Mouse (Mus musculus): ENCODE data around the gene Macrod2. TPM values are rescaled to one million over a fixed set of nuclear protein-coding genes. Genes with fewer than 3 reads are reported as not detected.

The Macrod2 gene
- polyA plus RNA-seq, 1 experiment from 2014 or later: 40.0 TPM

DNA sequence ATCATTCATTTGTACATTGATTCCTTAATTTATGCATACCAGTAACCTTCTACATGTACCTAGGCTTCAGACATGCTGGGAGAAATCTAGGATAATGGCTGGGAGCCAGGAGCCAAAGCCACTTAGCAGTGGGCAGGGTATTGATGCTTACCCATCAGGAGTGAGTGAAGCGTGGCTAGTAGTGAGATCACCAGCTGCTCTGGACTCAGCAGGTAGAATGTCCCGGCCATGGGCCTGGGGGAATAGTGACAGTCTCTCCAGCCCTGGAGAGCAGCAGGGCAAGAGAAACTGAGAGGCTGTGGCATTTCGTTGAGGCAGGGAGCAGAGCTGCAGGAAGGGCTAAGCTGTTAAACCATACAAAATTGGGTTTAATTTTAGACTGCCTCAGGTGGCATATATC is 435.0 kb downstream of the Macrod2 start:
- Histone ChIP-seq H3K36me3 (no peaks in the 10 kb centered on the region), H3K4me3 (replicated peaks) (no peak overlapping the region), H3K27ac (no peak overlapping the region), H3K9ac (no peak overlapping the region), H3K4me1 (replicated peaks) (no peaks in the 10 kb centered on the region), H3K9me3 (no peaks in the 10 kb centered on the region), H3K27me3 (replicated peaks) (no peaks in the 10 kb centered on the region), H3K4me2 (replicated peaks) (no peak overlapping the region)
- ATAC-seq: no peak
- 74% methylated on average over 3 of the region's 3 CpGs for WGBS

DNA sequence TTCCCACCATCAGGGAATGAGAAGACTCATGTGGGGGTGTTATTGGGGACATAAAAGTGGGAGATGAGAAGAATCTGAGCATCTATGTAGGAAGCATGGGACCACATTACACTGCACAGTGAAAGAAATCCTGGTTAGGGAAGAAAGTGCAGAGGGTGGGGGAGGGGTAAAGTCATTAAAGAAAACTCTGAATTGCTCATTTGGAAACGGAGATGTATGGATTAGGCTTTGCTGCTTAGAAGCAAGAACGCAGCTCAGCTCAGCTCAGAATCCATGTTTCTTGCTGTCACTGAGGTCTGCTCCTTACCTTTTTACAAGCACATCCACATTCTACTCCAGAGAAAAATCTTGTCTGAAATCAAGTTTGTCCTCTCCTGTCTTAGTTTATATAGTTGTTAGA is 444.3 kb downstream of the Macrod2 start:
- no peak for ATAC-seq

GRCm38 (mm10) chr2:140839880-140840279 is 444.8 kb downstream of the Macrod2 start:
- Histone ChIP-seq H3K4me1 (replicated peaks) (no peaks in the 10 kb centered on the region), H3K27me3 (replicated peaks) (no peaks in the 10 kb centered on the region), H3K4me3 (replicated peaks) (no peak overlapping the region), H3K9me3 (no peaks in the 10 kb centered on the region), H3K27ac (no peak overlapping the region), H3K9ac (no peak overlapping the region), H3K36me3 (no peaks in the 10 kb centered on the region), H3K4me2 (replicated peaks) (no peak overlapping the region)
- ATAC-seq: no peak
- WGBS: 65% methylated on average over 3 of the region's 3 CpGs

More for the DNA sequence above, 444.3 kb downstream of the Macrod2 start:
- Histone ChIP-seq H3K4me1 (replicated peaks) (no peaks in the 10 kb centered on the region), H3K9ac (no peak overlapping the region), H3K36me3 (no peaks in the 10 kb centered on the region), H3K4me2 (replicated peaks) (no peak overlapping the region), H3K9me3 (no peaks in the 10 kb centered on the region), H3K4me3 (replicated peaks) (no peak overlapping the region), H3K27ac (no peak overlapping the region), H3K27me3 (replicated peaks) (no peaks in the 10 kb centered on the region)
- WGBS: 32% methylated on average over 2 of the region's 2 CpGs

DNA sequence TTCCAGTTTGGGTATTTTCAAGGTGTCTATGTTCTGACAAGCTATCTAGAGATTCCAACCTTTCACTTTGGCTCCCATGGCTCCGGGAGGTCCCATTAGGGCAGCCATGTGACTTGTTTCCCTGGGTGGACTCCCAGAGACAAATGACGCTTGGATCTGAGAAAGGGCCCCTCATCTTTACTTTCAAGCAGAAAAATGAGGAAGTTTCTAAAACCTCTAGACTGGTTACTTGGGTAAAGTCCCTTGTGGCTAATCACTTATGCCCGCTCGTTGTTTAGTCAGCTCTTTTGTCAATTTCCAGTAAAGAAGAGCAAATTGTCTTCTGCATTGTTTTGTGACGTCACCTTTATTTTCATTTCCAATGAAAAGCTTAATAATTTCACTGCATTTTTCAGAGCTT is 448.9 kb downstream of the Macrod2 start:
- no peak for ATAC-seq

DNA sequence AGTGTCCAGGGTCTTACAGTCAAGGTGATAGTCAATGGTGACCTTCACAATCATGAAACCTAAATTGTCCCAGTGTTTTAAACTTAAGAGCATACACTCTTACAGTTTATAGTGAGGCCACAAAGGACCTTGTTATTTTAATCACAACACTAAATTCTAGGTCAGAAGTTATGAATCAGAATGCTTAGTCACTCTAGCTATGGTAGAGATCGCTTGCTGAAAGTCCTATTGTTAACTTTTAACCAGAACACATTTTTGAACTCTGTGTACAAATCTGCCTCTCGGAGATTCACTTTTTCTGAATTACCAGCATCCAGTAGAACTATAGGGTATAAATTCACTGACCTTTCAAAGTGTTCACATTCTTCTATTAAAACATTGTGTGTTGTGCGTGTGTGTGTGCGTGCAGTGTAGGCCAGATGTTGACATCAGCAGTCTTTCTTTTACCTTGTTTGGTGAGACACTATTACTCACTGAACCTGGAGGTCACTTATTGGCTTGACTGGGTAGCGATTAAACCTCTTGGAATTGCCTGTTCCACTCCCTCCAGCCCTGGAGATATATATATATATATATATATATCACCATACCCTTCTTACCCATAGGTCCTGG is 452.8 kb downstream of the Macrod2 start:
- H3K4me3 ChIP-seq (replicated peaks): no peak overlapping the region
- no peaks in the 10 kb centered on the region for H3K27me3 ChIP-seq (replicated peaks)
- no peaks in the 10 kb centered on the region for H3K36me3 ChIP-seq
- H3K9me3 ChIP-seq: no peaks in the 10 kb centered on the region
- H3K4me1 ChIP-seq (replicated peaks): no peaks in the 10 kb centered on the region
- no peak overlapping the region for H3K4me2 ChIP-seq (replicated peaks)
- no peak for ATAC-seq
- WGBS: 86% methylated on average over 5 of the region's 5 CpGs
- no peak overlapping the region for H3K9ac ChIP-seq
- H3K27ac ChIP-seq: no peak overlapping the region

More for the DNA sequence above, 448.9 kb downstream of the Macrod2 start:
- H3K36me3 ChIP-seq: no peaks in the 10 kb centered on the region
- no peak overlapping the region for H3K4me3 ChIP-seq (replicated peaks)
- no peak overlapping the region for H3K9ac ChIP-seq
- no peaks in the 10 kb centered on the region for H3K4me1 ChIP-seq (replicated peaks)
- no peak overlapping the region for H3K4me2 ChIP-seq (replicated peaks)
- H3K27ac ChIP-seq: no peak overlapping the region
- H3K27me3 ChIP-seq (replicated peaks): no peaks in the 10 kb centered on the region
- H3K9me3 ChIP-seq: no peaks in the 10 kb centered on the region
- WGBS: 79% methylated on average over 5 of the region's 5 CpGs

DNA sequence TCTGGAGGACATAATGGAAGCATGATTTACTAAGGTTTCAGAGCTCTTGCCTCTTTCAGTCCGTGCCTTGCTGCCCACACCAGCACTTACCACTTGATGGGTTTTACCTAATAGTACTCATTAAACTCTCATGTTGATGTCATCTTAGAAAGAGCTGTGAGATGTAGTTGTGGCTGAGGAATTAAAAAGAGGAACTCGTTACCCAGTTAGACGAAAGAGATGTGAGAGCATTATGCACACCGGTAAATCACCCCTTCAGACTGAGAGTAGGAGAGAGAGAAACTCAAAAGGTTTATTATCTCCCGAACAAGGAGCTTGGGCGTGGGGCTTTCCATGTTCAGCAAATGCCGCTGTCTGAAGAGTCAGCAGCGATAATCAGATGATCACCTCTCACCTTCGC is 458.4 kb downstream of the Macrod2 start:
- Histone ChIP-seq H3K4me1 (replicated peaks) (no peaks in the 10 kb centered on the region), H3K9me3 (no peaks in the 10 kb centered on the region), H3K27ac (no peak overlapping the region), H3K9ac (no peak overlapping the region), H3K4me3 (replicated peaks) (no peak overlapping the region), H3K27me3 (replicated peaks) (no peaks in the 10 kb centered on the region), H3K4me2 (replicated peaks) (no peak overlapping the region), H3K36me3 (no peaks in the 10 kb centered on the region)
- no peak for ATAC-seq
- 81% methylated on average over 9 of the region's 9 CpGs for WGBS

GRCm38 (mm10) chr2:140861356-140861755 is 466.2 kb downstream of the Macrod2 start:
- Histone ChIP-seq H3K36me3 (no peaks in the 10 kb centered on the region), H3K27ac (0 out of 2 replicates have a peak overlapping the region, but pooled peaks have one; percentile 51), H3K9ac (no peak overlapping the region), H3K4me3 (replicated peaks) (no peak overlapping the region), H3K4me2 (replicated peaks) (no peak overlapping the region), H3K4me1 (replicated peaks) (no peaks in the 10 kb centered on the region), H3K9me3 (no peaks in the 10 kb centered on the region), H3K27me3 (replicated peaks) (no peaks in the 10 kb centered on the region)
- ATAC-seq: peak; percentile 98
- WGBS: 33% methylated on average over 1 of the region's 1 CpGs

DNA sequence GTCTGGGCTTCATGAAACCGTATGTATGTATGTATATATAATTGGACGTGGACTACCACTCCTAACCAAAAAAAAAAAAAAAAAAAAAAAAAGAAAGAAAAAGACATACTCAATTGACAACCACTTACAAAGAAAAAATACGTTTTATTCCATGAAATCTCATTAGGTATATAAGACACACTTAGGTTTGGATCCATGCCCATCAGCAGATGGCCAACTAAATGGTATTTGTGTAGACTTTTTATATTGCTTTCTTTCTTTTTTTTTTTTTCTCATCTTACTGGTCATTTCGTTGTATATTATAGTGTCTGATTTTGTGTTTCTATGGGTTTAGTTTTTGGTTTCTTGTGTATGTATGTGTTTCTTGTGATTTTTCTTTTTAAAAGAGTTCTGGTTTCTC is 467.6 kb downstream of the Macrod2 start:
- no peaks in the 10 kb centered on the region for H3K4me1 ChIP-seq (replicated peaks)
- no peak overlapping the region for H3K27ac ChIP-seq
- H3K4me3 ChIP-seq (replicated peaks): no peak overlapping the region
- 80% methylated on average over 4 of the region's 4 CpGs for WGBS
- no peak overlapping the region for H3K9ac ChIP-seq
- no peaks in the 10 kb centered on the region for H3K36me3 ChIP-seq
- ATAC-seq: no peak
- H3K27me3 ChIP-seq (replicated peaks): no peaks in the 10 kb centered on the region
- H3K9me3 ChIP-seq: no peaks in the 10 kb centered on the region
- no peak overlapping the region for H3K4me2 ChIP-seq (replicated peaks)

DNA sequence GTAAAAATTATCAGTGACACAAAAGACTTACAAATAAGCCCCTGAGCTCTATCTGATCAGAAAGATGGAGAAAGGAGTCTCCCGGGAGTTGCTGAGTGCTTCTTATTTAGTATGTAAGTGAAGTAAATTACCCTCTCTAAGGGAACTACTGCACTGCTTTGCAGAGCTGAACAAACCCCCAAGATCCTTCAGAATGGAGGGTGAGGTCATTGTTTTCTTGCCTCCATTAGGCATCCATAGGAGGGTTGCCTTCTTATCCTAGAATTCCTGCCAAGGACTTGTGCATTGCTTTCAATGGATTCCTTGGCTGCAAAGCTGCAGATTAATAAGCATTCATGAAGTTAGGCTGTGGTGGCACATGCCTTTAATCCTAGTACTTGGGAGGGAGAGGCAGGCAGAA is 470.5 kb downstream of the Macrod2 start:
- Histone ChIP-seq H3K27ac (no peak overlapping the region), H3K4me1 (replicated peaks) (no peaks in the 10 kb centered on the region), H3K4me3 (replicated peaks) (no peak overlapping the region), H3K4me2 (replicated peaks) (no peak overlapping the region), H3K27me3 (replicated peaks) (no peaks in the 10 kb centered on the region), H3K9me3 (no peaks in the 10 kb centered on the region), H3K36me3 (no peaks in the 10 kb centered on the region), H3K9ac (no peak overlapping the region)
- ATAC-seq: no peak
- 90% methylated on average over 1 of the region's 1 CpGs for WGBS

DNA sequence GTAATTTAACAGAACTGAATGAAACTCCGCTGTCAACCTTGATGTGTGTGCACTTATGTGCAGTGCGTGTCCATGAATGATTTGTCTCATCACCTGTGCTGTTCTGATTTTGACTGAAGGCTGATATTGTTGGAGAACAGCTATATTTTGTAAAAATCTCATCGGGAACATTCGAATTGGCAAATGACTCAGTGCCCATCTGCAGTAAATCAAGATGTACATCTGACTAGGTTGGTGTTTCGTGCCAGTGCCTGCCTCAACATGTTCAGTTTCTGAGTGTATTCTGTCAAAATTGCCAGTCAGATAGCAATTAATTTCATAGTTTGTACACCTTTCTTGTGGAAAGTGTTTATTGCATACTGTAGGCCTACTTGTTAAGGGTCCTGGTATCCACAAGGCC is 472.0 kb downstream of the Macrod2 start:
- no peak overlapping the region for H3K27ac ChIP-seq
- no peaks in the 10 kb centered on the region for H3K27me3 ChIP-seq (replicated peaks)
- H3K4me2 ChIP-seq (replicated peaks): no peak overlapping the region
- ATAC-seq: no peak
- no peak overlapping the region for H3K4me3 ChIP-seq (replicated peaks)
- no peaks in the 10 kb centered on the region for H3K4me1 ChIP-seq (replicated peaks)
- 93% methylated on average over 5 of the region's 5 CpGs for WGBS
- H3K9ac ChIP-seq: no peak overlapping the region
- no peaks in the 10 kb centered on the region for H3K36me3 ChIP-seq
- no peaks in the 10 kb centered on the region for H3K9me3 ChIP-seq

DNA sequence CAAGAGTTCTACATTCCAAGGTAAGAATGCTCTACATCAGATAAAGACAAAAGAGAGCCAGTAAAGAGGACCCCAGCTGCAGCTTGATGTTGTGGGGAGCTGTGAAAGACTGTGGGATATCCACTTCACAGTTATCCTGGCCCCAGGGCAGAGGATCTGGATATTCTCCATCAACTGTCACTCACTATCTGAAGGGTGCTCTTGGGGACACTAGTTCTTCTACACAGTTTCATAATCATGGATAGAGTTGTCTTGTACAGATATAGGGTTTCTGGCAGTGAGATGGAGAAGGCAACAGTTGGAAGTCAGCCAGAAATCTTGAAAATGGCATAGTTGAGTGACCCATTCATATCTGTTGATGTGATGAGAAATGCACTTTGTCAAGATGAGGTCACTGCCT is 490.1 kb downstream of the Macrod2 start:
- Histone ChIP-seq H3K36me3 (no peaks in the 10 kb centered on the region), H3K4me1 (replicated peaks) (no peaks in the 10 kb centered on the region), H3K9me3 (no peaks in the 10 kb centered on the region), H3K9ac (no peak overlapping the region), H3K27me3 (replicated peaks) (no peaks in the 10 kb centered on the region), H3K27ac (no peak overlapping the region), H3K4me3 (replicated peaks) (no peak overlapping the region), H3K4me2 (replicated peaks) (no peak overlapping the region)
- no peak for ATAC-seq

DNA sequence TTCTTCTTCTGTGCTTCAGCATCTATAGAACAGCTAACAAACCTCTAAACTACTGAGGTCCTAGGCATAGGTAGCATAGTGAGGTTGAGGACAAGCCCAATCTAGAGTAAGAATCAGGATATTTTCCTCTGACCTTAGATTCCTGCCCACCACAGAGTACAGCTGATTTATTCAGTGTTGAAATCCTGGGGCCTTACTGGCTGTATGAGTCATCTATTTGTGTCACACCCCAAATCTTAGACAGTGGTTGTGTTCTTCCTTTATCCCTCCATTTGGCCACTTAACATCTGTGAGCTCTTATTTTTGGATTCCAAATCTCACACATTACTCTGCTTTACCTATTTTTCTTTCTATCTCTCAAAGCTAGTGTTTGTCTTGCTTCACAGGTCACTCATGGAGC is 495.6 kb downstream of the Macrod2 start:
- no peaks in the 10 kb centered on the region for H3K9me3 ChIP-seq
- no peak overlapping the region for H3K9ac ChIP-seq

DNA sequence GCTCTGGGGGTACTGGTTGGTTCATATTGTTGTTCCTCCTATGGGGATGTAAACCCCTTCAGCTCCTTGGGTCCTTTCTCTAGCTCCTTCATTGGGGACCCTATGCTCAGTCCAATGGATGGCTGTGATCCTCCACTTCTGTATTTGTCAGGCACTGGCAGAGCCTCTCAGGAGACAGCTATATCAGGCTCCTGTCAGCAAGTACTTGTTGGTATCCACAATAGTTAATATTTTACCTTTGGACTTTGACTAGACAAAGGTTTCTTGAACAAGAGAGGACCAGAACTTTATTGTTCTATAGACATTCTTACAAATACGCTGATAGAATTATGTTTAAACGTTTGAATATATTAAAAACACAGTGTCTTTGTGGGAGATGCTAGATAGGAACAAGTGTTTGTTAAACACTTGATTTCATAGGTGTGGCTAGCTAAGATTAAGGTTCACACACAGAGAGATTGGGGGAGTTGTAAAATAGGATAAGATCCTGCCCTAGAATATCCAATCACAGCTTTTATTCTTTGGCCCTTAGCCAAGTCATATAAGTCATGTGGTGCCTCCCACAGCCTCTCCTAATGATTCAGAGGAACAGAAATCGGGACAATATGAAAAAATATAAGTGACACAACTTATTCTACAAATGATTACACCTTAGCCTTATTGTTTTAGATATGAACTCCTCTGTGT is 501.4 kb downstream of the Macrod2 start:
- no peak overlapping the region for H3K9ac ChIP-seq
- no peaks in the 10 kb centered on the region for H3K4me1 ChIP-seq (replicated peaks)
- ATAC-seq: peak; percentile 91
- peak overlapping the region; percentile 48 for H3K27ac ChIP-seq
- no peaks in the 10 kb centered on the region for H3K9me3 ChIP-seq
- 54% methylated on average over 3 of the region's 3 CpGs for WGBS
- H3K4me3 ChIP-seq (replicated peaks): no peak overlapping the region
- no peak overlapping the region for H3K4me2 ChIP-seq (replicated peaks)
- H3K36me3 ChIP-seq: no peaks in the 10 kb centered on the region
- no peaks in the 10 kb centered on the region for H3K27me3 ChIP-seq (replicated peaks)

More for the DNA sequence above, 495.6 kb downstream of the Macrod2 start:
- H3K4me2 ChIP-seq (replicated peaks): no peak overlapping the region
- ATAC-seq: no peak
- H3K36me3 ChIP-seq: no peaks in the 10 kb centered on the region
- H3K27ac ChIP-seq: no peak overlapping the region
- no peaks in the 10 kb centered on the region for H3K4me1 ChIP-seq (replicated peaks)
- no peaks in the 10 kb centered on the region for H3K27me3 ChIP-seq (replicated peaks)
- no peak overlapping the region for H3K4me3 ChIP-seq (replicated peaks)

Measured in intestine, embryonic 15.5 days (tissue).